Mouse (Mus musculus) intestine, embryonic 14.5 days (tissue): Measurements from ENCODE around the gene Pde10a. TPM values are rescaled to one million over a fixed set of nuclear protein-coding genes. Genes with fewer than 3 reads are reported as not detected.

Experiments used
- ATAC-seq: fragments of 200-750 bp; cut with Nextera tagmentation; replicated peaks from 2 replicates; pipeline ENCODE4 v1.8.0; 2017; ENCODE audit warnings: low read depth, moderate number of reproducible peaks, moderate TSS enrichment, moderate library complexity; ENCODE audit not compliant: low FRiP score, low TSS enrichment
- DNase-seq: peaks from one replicate; pipeline ENCODE4 v3.0.0-alpha.2; 2018; ENCODE audit warnings: low spot score
- H3K27ac ChIP-seq: fragments of 300-500 bp; sonication (generic); 2 replicates; pipeline ENCODE4 v1.5.1; 2014; ENCODE audit warnings: low read depth, mild to moderate bottlenecking, control low read depth
- H3K27me3 ChIP-seq: fragments of 300-500 bp; sonication (generic); replicated peaks from 2 replicates; pipeline ENCODE4 v1.6.1; 2014; ENCODE audit warnings: low read length, control low read depth; ENCODE audit not compliant: control insufficient read depth, insufficient read depth
- H3K36me3 ChIP-seq: fragments of 300-500 bp; sonication (generic); 2 replicates; pipeline ENCODE4 v1.6.1; 2014; ENCODE audit warnings: low read length, control low read depth; ENCODE audit not compliant: control insufficient read depth, insufficient read depth
- H3K4me1 ChIP-seq: fragments of 300-500 bp; sonication (generic); replicated peaks from 2 replicates; pipeline ENCODE4 v1.6.1; 2014; ENCODE audit warnings: low read length, control low read depth, mixed read lengths; ENCODE audit not compliant: control insufficient read depth, insufficient read depth
- H3K4me2 ChIP-seq: fragments of 300-500 bp; sonication (generic); 2 replicates; pipeline ENCODE4 v1.6.1; 2014; ENCODE audit warnings: low read length
- H3K4me3 ChIP-seq: fragments of 300-500 bp; sonication (generic); 2 replicates; pipeline ENCODE4 v1.5.1; 2014; ENCODE audit warnings: low read depth, low read length, control low read depth, mixed read lengths
- H3K9ac ChIP-seq: fragments of 300-500 bp; sonication (generic); 2 replicates; pipeline ENCODE4 v1.6.1; 2014; ENCODE audit warnings: mild to moderate bottlenecking, low read length
- H3K9me3 ChIP-seq: fragments of 300-500 bp; sonication (generic); 2 replicates; pipeline ENCODE4 v1.6.1; 2016; ENCODE audit warnings: low read length, control low read depth; ENCODE audit not compliant: control insufficient read depth
- WGBS: fragments of 180-500 bp; shearing (Covaris S2); extraction: QIAGEN DNeasy Blood & Tissue Kit; methylation state at CpG from one replicate; pipeline ENCODE4 v1.1.7; 2014; 5-methylcytosine and 5-hydroxymethylcytosine counted together
- polyA plus RNA-seq: library from polyadenylated mRNA; unstranded; fragments of >200 nt; fragmentation: Nextera tagmentation; extraction: Ambion mirVana; gene quantifications from 2 replicates; pipeline ENCODE4 v1.2.1, GENCODE M21; 2014

The Pde10a gene
- polyA plus RNA-seq, 1 experiment from 2014 or later, result 1.4 TPM

- 56% methylated on average over 13 of the region's 13 CpGs for WGBS
- H3K4me1 ChIP-seq, result peaks cover 6% of the 10 kb centered on the region
These were observed 367.2 kb downstream of the Pde10a start for GRCm38 (mm10) chr17:8892193-8892985.

DNA sequence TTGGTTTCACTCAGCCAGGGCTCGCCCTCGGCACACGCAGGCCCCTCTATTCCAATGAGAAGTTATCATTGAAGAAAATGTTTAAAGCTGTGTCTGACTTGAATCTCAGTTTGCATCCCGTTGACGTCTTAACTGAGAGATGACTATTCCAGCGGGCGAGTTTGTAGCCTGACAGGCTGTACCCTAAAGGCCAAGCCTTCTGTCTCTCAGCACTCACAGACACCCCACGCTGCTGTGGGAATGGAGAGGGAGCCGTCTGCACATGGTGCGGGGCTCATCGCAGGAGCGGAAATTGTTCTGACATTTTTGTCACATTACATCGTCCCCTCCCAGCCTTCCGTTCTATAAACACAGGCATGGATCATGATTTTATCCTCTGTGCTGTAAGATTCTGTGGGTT, 370.8 kb downstream of the Pde10a start:
- H3K4me1 ChIP-seq, result peaks cover 6% of the 10 kb centered on the region
- 42% methylated on average over 14 of the region's 14 CpGs for WGBS
- H3K27me3 ChIP-seq, result no peaks in the 10 kb centered on the region
- no peaks in the 10 kb centered on the region for H3K36me3 ChIP-seq
- no peaks in the 10 kb centered on the region for H3K9me3 ChIP-seq
- no peak for DNase-seq
- H3K4me2 ChIP-seq, result no peak overlapping the region
- H3K27ac ChIP-seq, result no peak overlapping the region
- ATAC-seq, result no peak
- no peak overlapping the region for H3K9ac ChIP-seq
- H3K4me3 ChIP-seq, result no peak overlapping the region

More at GRCm38 (mm10) chr17:8892193-8892985, 367.2 kb downstream of the Pde10a start:
- no peaks in the 10 kb centered on the region for H3K36me3 ChIP-seq
- DNase-seq (no peak), ATAC-seq (no peak)
- H3K27ac ChIP-seq, result no peak overlapping the region
- H3K27me3 ChIP-seq, result no peaks in the 10 kb centered on the region
- H3K9ac ChIP-seq, result no peak overlapping the region
- H3K9me3 ChIP-seq, result no peaks in the 10 kb centered on the region
- H3K4me2 ChIP-seq, result no peak overlapping the region
- no peak overlapping the region for H3K4me3 ChIP-seq

- no peaks in the 10 kb centered on the region for H3K9me3 ChIP-seq
- H3K27ac ChIP-seq, result no peak overlapping the region
- no peaks in the 10 kb centered on the region for H3K27me3 ChIP-seq
- H3K4me2 ChIP-seq, result no peak overlapping the region
- H3K4me1 ChIP-seq, result peaks cover 6% of the 10 kb centered on the region
- H3K4me3 ChIP-seq, result no peak overlapping the region
- ATAC-seq, result no peak
- DNase-seq, result no peak
- 83% methylated on average over 10 of the region's 10 CpGs for WGBS
- H3K9ac ChIP-seq, result no peak overlapping the region
- no peaks in the 10 kb centered on the region for H3K36me3 ChIP-seq
These were observed 372.6 kb downstream of the Pde10a start for GRCm38 (mm10) chr17:8897749-8898148.

GRCm38 (mm10) chr17:8898221-8898620, 373.0 kb downstream of the Pde10a start:
- H3K27ac ChIP-seq, result no peak overlapping the region
- DNase-seq, result no peak
- H3K9ac ChIP-seq, result no peak overlapping the region
- ATAC-seq, result no peak
- H3K4me1 ChIP-seq, result peaks cover 3% of the 10 kb centered on the region
- 85% methylated on average over 8 of the region's 8 CpGs for WGBS
- no peaks in the 10 kb centered on the region for H3K27me3 ChIP-seq
- no peaks in the 10 kb centered on the region for H3K9me3 ChIP-seq
- H3K4me3 ChIP-seq, result no peak overlapping the region
- H3K4me2 ChIP-seq, result no peak overlapping the region
- H3K36me3 ChIP-seq, result no peaks in the 10 kb centered on the region

- ATAC-seq, result no peak
- Histone ChIP-seq H3K27me3 (no peaks in the 10 kb centered on the region), H3K4me2 (no peak overlapping the region), H3K4me1 (peaks cover 3% of the 10 kb centered on the region), H3K27ac (no peak overlapping the region), H3K9ac (no peak overlapping the region), H3K4me3 (no peak overlapping the region), H3K36me3 (no peaks in the 10 kb centered on the region), H3K9me3 (no peaks in the 10 kb centered on the region)
- WGBS, result 85% methylated on average over 7 of the region's 7 CpGs
- DNase-seq, result no peak
These were observed 374.0 kb downstream of the Pde10a start for GRCm38 (mm10) chr17:8899212-8899611.

DNA sequence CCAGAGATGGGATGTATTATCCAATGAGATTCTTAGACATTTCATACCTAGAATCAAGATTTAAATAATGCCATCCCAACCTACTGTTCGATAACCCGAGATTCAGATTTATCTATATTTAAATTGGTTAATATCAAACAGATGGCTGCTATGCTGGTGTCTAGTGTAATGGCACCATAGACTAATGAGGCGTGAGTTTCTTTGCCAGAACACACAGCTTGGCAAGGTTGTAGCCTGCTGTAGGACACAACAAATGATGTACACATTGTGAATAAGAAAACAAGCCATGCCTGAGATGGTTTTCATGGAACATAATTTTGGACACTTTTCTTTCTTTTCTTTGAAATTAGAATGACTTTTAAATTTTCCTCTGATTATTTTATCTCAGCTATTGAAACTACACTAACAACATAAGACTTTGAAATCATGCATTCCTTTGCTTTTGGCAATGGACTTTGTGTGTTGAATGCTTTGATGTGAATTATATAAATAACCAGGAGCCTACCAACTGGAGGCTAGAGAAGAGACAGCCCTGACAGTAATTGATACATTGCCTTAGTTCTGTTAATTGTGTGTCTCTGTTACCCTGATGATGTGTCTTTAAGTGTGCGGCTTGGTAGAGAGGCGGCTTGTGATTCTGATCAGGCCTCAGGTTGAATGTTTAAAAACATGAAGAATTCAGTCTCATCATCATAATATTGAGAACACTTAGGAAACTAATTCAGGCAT, 378.5 kb downstream of the Pde10a start:
- Histone ChIP-seq H3K27me3 (no peaks in the 10 kb centered on the region), H3K27ac (no peak overlapping the region), H3K4me2 (no peak overlapping the region), H3K4me1 (no peaks in the 10 kb centered on the region), H3K36me3 (no peaks in the 10 kb centered on the region), H3K9me3 (no peaks in the 10 kb centered on the region), H3K9ac (no peak overlapping the region), H3K4me3 (no peak overlapping the region)
- ATAC-seq, result no peak
- WGBS, result 92% methylated on average over 5 of the region's 5 CpGs
- no peak for DNase-seq

- Histone ChIP-seq H3K27me3 (no peaks in the 10 kb centered on the region), H3K27ac (no peak overlapping the region), H3K4me3 (no peak overlapping the region), H3K4me2 (no peak overlapping the region), H3K9me3 (no peaks in the 10 kb centered on the region), H3K4me1 (no peaks in the 10 kb centered on the region), H3K9ac (no peak overlapping the region), H3K36me3 (no peaks in the 10 kb centered on the region)
- 63% methylated on average over 5 of the region's 5 CpGs for WGBS
- DNase-seq, result no peak
- ATAC-seq, result no peak
These were observed 385.4 kb downstream of the Pde10a start for GRCm38 (mm10) chr17:8910571-8910970.

- H3K36me3 ChIP-seq, result no peaks in the 10 kb centered on the region
- no peak overlapping the region for H3K4me2 ChIP-seq
- ATAC-seq (no peak), DNase-seq (no peak)
- no peak overlapping the region for H3K27ac ChIP-seq
- H3K4me3 ChIP-seq, result no peak overlapping the region
- H3K4me1 ChIP-seq, result no peaks in the 10 kb centered on the region
- no peaks in the 10 kb centered on the region for H3K9me3 ChIP-seq
- WGBS, result 67% methylated on average over 3 of the region's 3 CpGs
- no peaks in the 10 kb centered on the region for H3K27me3 ChIP-seq
- H3K9ac ChIP-seq, result no peak overlapping the region
These were observed 387.8 kb downstream of the Pde10a start for GRCm38 (mm10) chr17:8912933-8913332.
